Mouse (Mus musculus): ENCODE data around the gene Gm13287. TPM values are rescaled to one million over a fixed set of nuclear protein-coding genes. Genes with fewer than 3 reads are reported as not detected.
A peak's percentile ranks its signal among the peaks of the same experiment; 100 is the strongest.
"Not testable (repeated sequence)": the region's sequence is repeated elsewhere in the genome, so short reads cannot be mapped to it uniquely, and the experiment has no call there.

Gm13287 gene
- total RNA-seq (2014; rRNA removed; ENCODE audit: low replicate concordance) = not detected in 2 replicates
- polyA plus RNA-seq (2015; fragmentation: Nextera tagmentation; extraction: Ambion mirVana) = not detected in 2 replicates

DNA sequence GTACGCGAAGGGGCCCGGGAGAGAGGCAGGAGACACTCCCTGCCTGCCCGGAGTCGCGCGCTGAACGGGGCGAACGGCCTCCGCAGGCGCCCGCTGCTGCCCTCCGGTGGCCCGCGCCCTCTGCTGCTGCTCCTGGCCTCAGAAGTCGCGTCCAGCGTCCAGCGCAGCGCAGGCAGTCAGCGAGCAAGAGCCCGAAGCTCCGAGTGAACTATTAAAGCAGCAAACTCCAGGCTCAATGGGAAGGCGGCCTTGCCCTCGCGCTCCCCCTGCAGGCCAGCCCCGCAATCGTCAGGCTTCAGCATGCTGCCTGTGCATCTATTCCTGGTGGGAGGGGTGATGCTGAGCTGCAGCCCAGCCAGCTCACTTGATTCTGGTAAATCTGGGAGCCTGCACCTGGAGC, at the start of gene Gm13287:
TSS of gene Gm13287 (plus strand) at position 301 of the 400 bp plus-strand sequence.
- H3K4me2 ChIP-seq (ENCODE audit: low read depth, low read length); H3K27ac ChIP-seq (ENCODE audit: low read depth): not testable (repeated sequence)
- no CpG with 5 or more reads among the region's 29 CpGs for WGBS

DNA sequence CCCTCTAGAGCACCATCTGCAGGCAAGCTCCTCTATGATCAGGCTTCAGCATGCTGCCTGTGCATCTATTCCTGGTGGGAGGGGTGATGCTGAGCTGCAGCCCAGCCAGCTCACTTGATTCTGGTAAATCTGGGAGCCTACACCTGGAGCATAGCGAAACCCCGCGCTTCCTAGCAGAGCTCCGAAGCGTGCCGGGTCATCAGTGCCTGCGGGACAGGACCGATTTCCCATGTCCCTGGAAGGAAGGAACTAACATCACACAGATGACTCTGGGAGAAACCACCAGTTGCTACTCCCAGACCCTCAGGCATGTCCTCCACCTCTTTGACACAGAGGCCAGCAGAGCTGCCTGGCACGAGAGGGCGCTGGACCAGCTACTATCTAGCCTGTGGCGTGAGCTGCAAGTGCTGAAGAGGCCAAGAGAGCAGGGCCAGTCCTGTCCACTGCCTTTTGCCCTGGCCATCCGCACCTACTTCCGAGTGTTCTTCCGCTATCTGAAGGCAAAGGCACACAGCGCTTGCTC, 48.2 kb upstream of the Gm13287 start, which contains the start of gene Gm13271:
TSS of gene Gm13271 (plus strand) at position 51 of the 523 bp plus-strand sequence.
- H3K27me3 ChIP-seq (ENCODE audit: control insufficient read depth, insufficient read depth, low read length); H3K4me3 ChIP-seq (ENCODE audit: low read depth, low read length); H3K4me1 ChIP-seq (ENCODE audit: control insufficient read depth, insufficient read depth); ATAC-seq (ENCODE audit: insufficient read depth, low read depth); H3K4me2 ChIP-seq (ENCODE audit: low read depth, low read length); H3K27ac ChIP-seq (ENCODE audit: low read depth); H3K9me3 ChIP-seq (replicated peaks; ENCODE audit: control insufficient read depth, low read length); H3K9ac ChIP-seq (replicated peaks; ENCODE audit: low read depth, low read length); H3K36me3 ChIP-seq (replicated peaks; ENCODE audit: control insufficient read depth, insufficient read depth, low read length); DNase-seq (ENCODE audit: low spot score): not testable (repeated sequence)
- 71% methylated on average over 14 of the region's 15 CpGs for WGBS

More for the DNA sequence above, at the start of gene Gm13287:
- not testable (repeated sequence) for H3K9me3 ChIP-seq (replicated peaks; ENCODE audit: control insufficient read depth, low read length); H3K36me3 ChIP-seq (replicated peaks; ENCODE audit: control insufficient read depth, insufficient read depth, low read length); H3K9ac ChIP-seq (replicated peaks; ENCODE audit: low read depth, low read length); ATAC-seq (ENCODE audit: insufficient read depth, low read depth); H3K4me3 ChIP-seq (ENCODE audit: low read depth, low read length); H3K27me3 ChIP-seq (ENCODE audit: control insufficient read depth, insufficient read depth, low read length); H3K4me1 ChIP-seq (ENCODE audit: control insufficient read depth, insufficient read depth); DNase-seq (ENCODE audit: low spot score)

DNA sequence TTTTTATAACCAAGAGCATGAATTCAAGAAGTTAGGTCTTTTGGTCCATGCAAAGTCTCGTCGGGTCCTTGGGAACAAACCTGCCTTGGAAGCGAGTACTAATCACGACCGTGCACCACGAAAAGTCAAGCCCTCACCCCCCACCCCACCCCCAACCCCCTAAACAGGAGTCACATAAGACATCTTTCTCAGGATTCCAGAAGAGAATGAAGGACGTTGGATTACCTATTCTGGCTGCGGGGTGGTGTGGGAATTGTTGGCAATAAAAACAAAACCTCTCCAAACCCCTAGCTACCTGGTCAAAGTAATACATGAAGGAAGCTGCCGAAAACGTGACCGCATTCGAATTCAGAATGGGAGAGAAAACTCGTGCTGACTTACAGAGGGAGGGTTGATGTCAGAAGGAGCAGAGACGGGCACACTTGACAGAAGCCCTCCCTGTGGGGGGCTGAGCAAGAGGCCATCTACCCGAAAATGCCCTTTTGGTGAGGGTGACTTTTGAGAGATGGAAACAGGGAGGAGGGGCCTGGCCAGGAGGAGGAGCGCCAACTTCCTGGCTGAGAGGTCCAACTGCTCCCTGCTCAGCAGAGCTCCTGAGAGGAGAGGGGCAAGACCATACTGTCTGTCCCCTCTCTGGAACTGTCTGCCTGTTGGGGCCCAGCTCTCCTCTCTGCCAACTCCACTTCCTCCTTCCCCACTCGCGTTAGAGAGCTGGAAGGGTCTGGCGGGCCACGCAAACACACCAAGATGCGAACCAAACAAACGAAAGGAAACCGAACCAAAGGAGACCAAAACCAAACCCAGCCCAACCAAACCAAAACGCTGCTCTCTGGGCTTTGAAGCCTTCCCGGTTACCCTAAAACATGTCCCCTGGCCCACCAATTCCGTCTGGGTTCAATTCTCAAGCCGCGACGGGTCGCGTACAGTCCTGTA, 46.2 kb upstream of the Gm13287 start:
- peak overlapping the region; percentile 52 for H3K4me3 ChIP-seq (ENCODE audit: low read depth, low read length)
- not testable (repeated sequence) for H3K4me1 ChIP-seq (ENCODE audit: control insufficient read depth, insufficient read depth); H3K36me3 ChIP-seq (replicated peaks; ENCODE audit: control insufficient read depth, insufficient read depth, low read length); ATAC-seq (ENCODE audit: insufficient read depth, low read depth); H3K9me3 ChIP-seq (replicated peaks; ENCODE audit: control insufficient read depth, low read length); DNase-seq (ENCODE audit: low spot score); H3K27me3 ChIP-seq (ENCODE audit: control insufficient read depth, insufficient read depth, low read length)
- WGBS = 7% methylated on average over 28 of the region's 31 CpGs
- peak overlapping the region; percentile 89 for H3K27ac ChIP-seq (ENCODE audit: low read depth)
- H3K4me2 ChIP-seq (ENCODE audit: low read depth, low read length) = peak overlapping the region; percentile 58
- peak overlapping the region; percentile 61 for H3K9ac ChIP-seq (replicated peaks; ENCODE audit: low read depth, low read length)

DNA sequence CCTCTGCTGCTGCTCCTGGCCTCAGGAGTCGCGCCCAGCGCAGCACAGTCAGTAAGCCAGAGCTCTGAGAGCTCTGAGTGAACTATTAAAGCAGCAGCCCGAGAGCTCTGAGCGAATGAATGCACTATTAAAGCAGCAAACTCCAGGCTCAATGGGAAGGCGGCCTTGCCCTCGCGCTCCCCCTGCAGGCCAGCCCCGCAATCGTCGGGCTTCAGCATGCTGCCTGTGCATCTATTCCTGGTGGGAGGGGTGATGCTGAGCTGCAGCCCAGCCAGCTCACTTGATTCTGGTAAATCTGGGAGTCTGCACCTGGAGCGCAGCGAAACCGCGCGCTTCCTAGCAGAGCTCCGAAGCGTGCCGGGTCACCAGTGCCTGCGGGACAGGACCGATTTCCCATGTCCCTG, 45.4 kb upstream of the Gm13287 start:
- peak overlapping the region; percentile 89 for H3K27ac ChIP-seq (ENCODE audit: low read depth)
- H3K27me3 ChIP-seq (ENCODE audit: control insufficient read depth, insufficient read depth, low read length); H3K4me1 ChIP-seq (ENCODE audit: control insufficient read depth, insufficient read depth); H3K36me3 ChIP-seq (replicated peaks; ENCODE audit: control insufficient read depth, insufficient read depth, low read length); H3K9me3 ChIP-seq (replicated peaks; ENCODE audit: control insufficient read depth, low read length): not testable (repeated sequence)
- ATAC-seq (ENCODE audit: insufficient read depth, low read depth) (peak; percentile 100), DNase-seq (ENCODE audit: low spot score) (peak; percentile 89)
- peak; percentile 60 for TF ChIP-seq CTCF (IDR thresholded peaks at IDR 0.05; ENCODE audit: low read depth)
- peak overlapping the region; percentile 61; the same call in 1 of the 2 replicates for H3K9ac ChIP-seq (replicated peaks; ENCODE audit: low read depth, low read length)
- H3K4me3 ChIP-seq (ENCODE audit: low read depth, low read length) = peak overlapping the region; percentile 52
- under 1% methylated on average over 18 of the region's 21 CpGs for whole genome bisulfite sequencing
- H3K4me2 ChIP-seq (ENCODE audit: low read depth, low read length) = peak overlapping the region; percentile 58

DNA sequence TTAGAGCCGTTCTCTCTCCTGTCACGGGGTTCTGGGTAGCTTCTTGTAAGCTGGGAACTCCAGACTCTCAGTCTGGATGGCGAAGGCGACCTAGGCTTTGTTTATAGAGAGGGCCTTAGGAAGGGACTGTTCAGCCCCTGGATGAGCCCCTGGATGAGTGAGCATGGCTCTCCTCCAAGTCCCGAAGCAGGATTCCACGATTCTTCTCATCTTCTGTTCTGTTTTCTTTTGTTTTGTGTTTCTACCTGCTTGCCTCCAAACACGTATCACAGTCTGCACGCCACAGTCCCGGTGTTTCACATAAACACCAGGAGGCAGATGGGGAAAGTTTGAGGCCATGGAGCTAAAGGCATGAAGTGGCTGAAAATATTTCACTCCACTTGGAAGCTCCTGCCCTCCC, 44.3 kb upstream of the Gm13287 start:
- not testable (repeated sequence) for H3K27me3 ChIP-seq (ENCODE audit: control insufficient read depth, insufficient read depth, low read length)

DNA sequence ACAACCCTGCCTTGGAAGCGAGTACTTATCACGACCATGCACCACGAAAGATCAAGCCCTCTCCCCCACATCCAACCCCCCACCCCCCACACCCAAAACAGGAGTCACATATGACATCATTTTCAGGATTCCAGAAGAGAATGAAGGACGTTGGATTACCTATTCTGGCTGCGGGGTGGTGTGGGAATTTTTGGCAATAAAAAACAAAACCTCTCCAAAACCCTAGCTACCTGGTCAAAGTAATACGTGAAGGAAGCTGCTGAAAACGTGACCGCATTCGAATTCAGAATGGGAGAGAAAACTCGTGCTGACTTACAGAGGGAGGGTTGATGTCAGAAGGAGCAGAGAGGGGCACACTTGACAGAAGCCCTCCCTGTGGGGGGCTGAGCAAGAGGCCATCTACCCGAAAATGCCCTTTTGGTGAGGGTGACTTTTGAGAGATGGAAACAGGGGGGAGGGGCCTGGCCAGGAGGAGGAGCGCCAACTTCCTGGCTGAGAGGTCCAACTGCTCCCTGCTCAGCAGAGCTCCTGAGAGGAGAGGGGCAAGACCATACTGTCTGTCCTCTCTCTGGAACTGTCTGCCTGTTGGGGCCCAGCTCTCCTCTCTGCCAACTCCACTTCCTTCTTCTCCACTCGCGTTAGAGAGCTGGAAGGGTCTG, 43.3 kb upstream of the Gm13287 start, which contains the start of gene Gm13283:
TSS of gene Gm13283 (plus strand) at position 510 of the 659 bp plus-strand sequence.
- not testable (repeated sequence) for H3K4me1 ChIP-seq (ENCODE audit: control insufficient read depth, insufficient read depth); H3K9me3 ChIP-seq (replicated peaks; ENCODE audit: control insufficient read depth, low read length); H3K9ac ChIP-seq (replicated peaks; ENCODE audit: low read depth, low read length); DNase-seq (ENCODE audit: low spot score); H3K27me3 ChIP-seq (ENCODE audit: control insufficient read depth, insufficient read depth, low read length); H3K36me3 ChIP-seq (replicated peaks; ENCODE audit: control insufficient read depth, insufficient read depth, low read length); ATAC-seq (ENCODE audit: insufficient read depth, low read depth)
- H3K4me2 ChIP-seq (ENCODE audit: low read depth, low read length) = peak within 1 kb of the TSS; percentile 37
- H3K4me3 ChIP-seq (ENCODE audit: low read depth, low read length) = peak within 1 kb of the TSS; percentile 37
- 30% methylated on average over 6 of the region's 14 CpGs for WGBS
- peak within 1 kb of the TSS; percentile 78; the same call in 1 of the 2 replicates for H3K27ac ChIP-seq (ENCODE audit: low read depth)

More for the DNA sequence above, 44.3 kb upstream of the Gm13287 start:
- WGBS = 72% methylated on average over 9 of the region's 9 CpGs
- H3K9me3 ChIP-seq (replicated peaks; ENCODE audit: control insufficient read depth, low read length); H3K36me3 ChIP-seq (replicated peaks; ENCODE audit: control insufficient read depth, insufficient read depth, low read length); H3K9ac ChIP-seq (replicated peaks; ENCODE audit: low read depth, low read length); H3K4me3 ChIP-seq (ENCODE audit: low read depth, low read length); ATAC-seq (ENCODE audit: insufficient read depth, low read depth); H3K4me1 ChIP-seq (ENCODE audit: control insufficient read depth, insufficient read depth); H3K27ac ChIP-seq (ENCODE audit: low read depth); H3K4me2 ChIP-seq (ENCODE audit: low read depth, low read length); DNase-seq (ENCODE audit: low spot score): not testable (repeated sequence)

Measured in heart, postnatal 0 days (tissue).